Mouse (Mus musculus) embryo, embryonic 11.5 days (tissue): ENCODE data around the gene Esrrg.

ENCODE experiments used
- DNase-seq: peaks from one replicate; pipeline ENCODE4 v3.0.0-alpha.2; 2012; ENCODE audit warnings: low read depth, low spot score

The Esrrg gene

GRCm38 (mm10) chr1:188152011-188152410 lies 543.4 kb downstream of the Esrrg start:
- no peak for DNase-seq

GRCm38 (mm10) chr1:188153665-188154064 lies 545.1 kb downstream of the Esrrg start:
- no peak for DNase-seq

- DNase-seq = no peak
Measured at GRCm38 (mm10) chr1:188154466-188155110, 546.0 kb downstream of the Esrrg start.

- DNase-seq = no peak
Measured at GRCm38 (mm10) chr1:188155135-188155779, 546.7 kb downstream of the Esrrg start.

GRCm38 (mm10) chr1:188156520-188156919 lies 547.9 kb downstream of the Esrrg start:
- DNase-seq = no peak

- no peak for DNase-seq
Measured at GRCm38 (mm10) chr1:188157237-188157955, 548.8 kb downstream of the Esrrg start.

- DNase-seq = no peak
Measured at GRCm38 (mm10) chr1:188158675-188159074, 550.1 kb downstream of the Esrrg start.

- DNase-seq = no peak
Measured at GRCm38 (mm10) chr1:188159108-188159507, 550.5 kb downstream of the Esrrg start.

GRCm38 (mm10) chr1:188163058-188163457 lies 554.5 kb downstream of the Esrrg start:
- no peak for DNase-seq

- DNase-seq = no peak
Measured at GRCm38 (mm10) chr1:188164251-188164650, 555.7 kb downstream of the Esrrg start.

GRCm38 (mm10) chr1:188173859-188174258 lies 565.3 kb downstream of the Esrrg start:
- no peak for DNase-seq

GRCm38 (mm10) chr1:188182951-188183350 lies 574.4 kb downstream of the Esrrg start:
- DNase-seq = no peak

- DNase-seq = no peak
Measured at GRCm38 (mm10) chr1:188186440-188187117, 578.0 kb downstream of the Esrrg start.

- DNase-seq = no peak
Measured at GRCm38 (mm10) chr1:188192971-188193370, 584.4 kb downstream of the Esrrg start.

- no peak for DNase-seq
Measured at GRCm38 (mm10) chr1:188207421-188207820, 598.8 kb downstream of the Esrrg start.

GRCm38 (mm10) chr1:188209025-188209424 lies 600.4 kb downstream of the Esrrg start:
- no peak for DNase-seq

GRCm38 (mm10) chr1:188214885-188215611 lies 606.5 kb downstream of the Esrrg start:
- no peak for DNase-seq

- DNase-seq = no peak
Measured at GRCm38 (mm10) chr1:188221226-188221792, 612.7 kb downstream of the Esrrg start.

GRCm38 (mm10) chr1:188233036-188233724 lies 624.6 kb downstream of the Esrrg start:
- DNase-seq = no peak

- DNase-seq = no peak
Measured at GRCm38 (mm10) chr1:188238636-188239035, 630.0 kb downstream of the Esrrg start.

GRCm38 (mm10) chr1:188241766-188242165 lies 633.2 kb downstream of the Esrrg start:
- no peak for DNase-seq
